Comparison of ENCODE assay signal across 14 mouse cellular contexts in genomic region chr13:49180691-49181090, GRCm38 (mm10). TPM values are rescaled to one million over a fixed set of nuclear protein-coding genes. Genes with fewer than 3 reads are reported as not detected.
"Had no signal": no experiment of that assay in that cellular context is flagged by ENCODE, and none has a peak within 500 bp of the region (broad histone marks: within the 10 kb centered on the region; RNA-seq: fewer than 3 reads in every experiment).

No protein-coding gene starts in this region.

- H3K9ac ChIP-seq: liver, embryonic 14.5 days; lung, embryonic 14.5 days; midbrain, embryonic 12.5 days; neural tube, embryonic 12.5 days had no signal

- H3K27me3 ChIP-seq: neural tube, embryonic 12.5 days had no signal

- H3K27ac ChIP-seq: liver, embryonic 14.5 days; midbrain, embryonic 10.5 days; midbrain, embryonic 12.5 days; neural tube, embryonic 12.5 days had no signal

- H3K4me1 ChIP-seq: neural tube, embryonic 12.5 days had no signal

- DNase-seq: lung, adult 18-20 months; lung, embryonic 14.5 days; lung, postnatal 10 days; midbrain, embryonic 14.5 days; right cerebral cortex, postnatal 4 days; spleen, adult 18-20 months; thymus, adult 18-20 months; thymus, postnatal 14 days; thymus, postnatal 36 days had no signal

- H3K4me3 ChIP-seq: midbrain, embryonic 10.5 days; midbrain, embryonic 12.5 days; neural tube, embryonic 12.5 days had no signal

- H3K4me2 ChIP-seq: lung, embryonic 14.5 days; midbrain, embryonic 12.5 days; neural tube, embryonic 12.5 days had no signal

- H3K36me3 ChIP-seq: midbrain, embryonic 10.5 days; midbrain, embryonic 12.5 days; neural tube, embryonic 12.5 days had no signal

- H3K9me3 ChIP-seq: midbrain, embryonic 10.5 days; midbrain, embryonic 12.5 days; neural tube, embryonic 12.5 days had no signal

RNA-seq across cellular contexts. Expression of gene Wnk2, which starts 32.9 kb away (rescaled TPM):
- total RNA-seq: monocyte, adult 5-6 weeks had no signal
